Mouse (Mus musculus) urinary bladder, postnatal 10 days (tissue): ENCODE measurements around the gene Fyn.

Experiments used
- DNase-seq: peaks from one replicate; pipeline ENCODE4 v3.0.0; 2022; ENCODE audit warnings: low spot score

Fyn gene

DNA sequence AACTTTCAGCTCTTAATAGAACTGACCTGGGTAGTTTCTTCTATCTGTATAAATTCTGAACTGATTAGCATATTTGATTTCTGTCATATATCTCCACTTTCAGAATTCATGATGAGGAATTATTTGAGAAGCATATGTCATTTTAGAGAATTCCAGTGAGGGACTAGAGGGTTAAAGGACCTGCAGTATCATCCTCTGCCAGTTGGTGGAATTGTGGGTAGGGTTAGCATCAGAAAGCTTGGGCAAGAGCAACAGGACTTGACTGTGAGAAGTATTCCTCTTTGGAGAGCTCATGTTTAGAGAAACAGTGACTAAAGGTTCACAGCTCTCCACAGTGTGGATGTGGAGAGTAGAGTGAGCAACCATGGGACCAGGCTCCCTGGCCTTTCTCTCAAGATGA, 75.3 kb downstream of the Fyn start:
- DNase-seq: no peak

DNA sequence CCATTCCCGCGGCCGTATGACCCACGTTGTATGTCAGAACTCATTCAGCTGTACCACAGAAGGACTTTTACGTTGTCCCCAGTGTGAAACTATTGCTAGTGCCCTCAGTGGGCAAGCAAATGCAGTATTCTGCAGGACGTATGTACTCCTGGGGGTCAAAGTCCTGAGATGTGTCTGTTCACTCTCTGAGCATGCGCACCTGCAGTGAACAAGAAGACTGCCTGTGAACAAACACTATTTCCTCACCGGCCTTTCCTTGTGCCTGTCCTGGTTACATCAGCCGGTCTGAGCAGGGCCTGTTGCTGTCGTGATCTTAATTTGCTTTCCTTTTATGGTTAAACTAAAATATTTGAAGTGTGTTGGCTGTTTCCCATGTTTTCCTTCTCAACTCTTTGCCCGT, 77.2 kb downstream of the Fyn start:
- DNase-seq: no peak

DNA sequence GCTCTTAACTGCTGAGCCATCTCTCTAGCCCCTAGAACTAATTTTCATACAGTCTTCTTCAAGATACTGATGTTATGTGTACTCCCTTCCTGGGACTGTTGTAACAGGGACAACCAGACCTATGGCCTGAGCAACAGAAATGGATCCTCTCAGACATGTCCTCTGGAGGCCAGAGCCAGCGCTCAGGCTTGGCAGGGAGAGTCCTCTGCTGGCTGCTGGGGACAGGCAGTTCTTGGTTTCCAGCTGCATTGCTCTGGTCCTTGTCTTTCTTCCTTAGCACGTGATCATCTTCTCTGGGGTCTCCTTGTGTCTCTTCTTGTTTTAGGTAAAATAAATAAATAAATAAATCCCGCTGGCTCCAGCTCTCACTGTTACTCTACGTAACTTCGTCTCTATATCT, 78.1 kb downstream of the Fyn start:
- no peak for DNase-seq

DNA sequence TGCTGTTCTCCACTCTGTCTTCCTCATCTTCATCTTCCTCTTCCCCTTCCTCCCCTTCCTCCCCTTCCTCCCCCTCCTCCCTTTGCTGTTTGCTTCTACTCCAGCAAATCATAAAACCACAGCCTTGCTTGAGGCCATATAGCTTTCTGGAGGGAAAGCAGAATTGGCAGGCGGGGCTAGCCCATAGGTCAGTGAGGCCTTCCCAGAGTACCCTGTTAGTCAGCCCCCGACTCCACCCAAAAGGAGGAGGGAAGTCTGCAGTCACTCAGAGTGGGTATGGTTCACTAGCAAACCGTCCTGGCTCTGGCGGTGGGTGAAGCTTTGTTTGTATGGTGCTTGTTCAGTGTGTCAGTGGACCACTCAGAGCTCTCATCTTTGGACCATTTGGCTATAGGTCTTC, 80.5 kb downstream of the Fyn start:
- no peak for DNase-seq

DNA sequence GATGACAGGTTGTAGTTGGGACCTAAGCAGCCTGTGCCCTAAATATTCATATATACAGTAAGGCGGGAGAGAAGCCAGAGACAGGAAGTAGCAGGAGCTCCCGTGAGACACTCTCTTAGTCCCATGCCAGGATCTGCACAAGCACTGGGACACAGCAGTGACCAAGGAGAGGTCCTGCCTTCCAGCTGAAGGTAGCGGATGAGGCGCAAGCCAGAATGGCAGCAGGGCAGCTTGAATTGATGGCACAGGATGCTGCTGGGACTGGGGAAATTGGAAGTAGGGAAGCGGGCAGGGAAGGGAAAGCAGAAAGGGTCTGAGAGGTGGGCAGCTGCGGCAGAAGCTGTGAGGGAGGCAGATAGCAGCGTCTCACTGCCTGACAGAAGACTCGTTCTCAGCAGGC, 81.7 kb downstream of the Fyn start:
- no peak for DNase-seq

DNA sequence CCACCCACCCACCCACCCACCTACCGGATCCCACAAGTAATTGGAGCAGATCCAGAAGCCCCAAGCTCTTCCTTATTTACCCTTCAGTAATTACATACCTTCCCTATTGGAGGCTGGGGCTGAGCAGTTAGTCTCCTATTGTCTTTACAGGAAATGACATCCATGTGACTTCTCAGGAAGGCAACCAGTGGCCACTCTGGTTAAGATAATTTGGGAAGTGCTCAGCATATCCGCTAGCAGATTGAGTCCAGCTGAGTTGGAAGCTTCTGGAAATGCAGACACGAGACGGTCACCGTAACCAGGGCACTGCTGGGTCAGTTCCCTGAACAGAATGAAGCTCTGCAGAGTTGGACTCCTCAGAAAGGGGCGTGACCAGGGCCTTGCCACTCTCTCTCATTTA, 82.4 kb downstream of the Fyn start:
- DNase-seq: no peak

DNA sequence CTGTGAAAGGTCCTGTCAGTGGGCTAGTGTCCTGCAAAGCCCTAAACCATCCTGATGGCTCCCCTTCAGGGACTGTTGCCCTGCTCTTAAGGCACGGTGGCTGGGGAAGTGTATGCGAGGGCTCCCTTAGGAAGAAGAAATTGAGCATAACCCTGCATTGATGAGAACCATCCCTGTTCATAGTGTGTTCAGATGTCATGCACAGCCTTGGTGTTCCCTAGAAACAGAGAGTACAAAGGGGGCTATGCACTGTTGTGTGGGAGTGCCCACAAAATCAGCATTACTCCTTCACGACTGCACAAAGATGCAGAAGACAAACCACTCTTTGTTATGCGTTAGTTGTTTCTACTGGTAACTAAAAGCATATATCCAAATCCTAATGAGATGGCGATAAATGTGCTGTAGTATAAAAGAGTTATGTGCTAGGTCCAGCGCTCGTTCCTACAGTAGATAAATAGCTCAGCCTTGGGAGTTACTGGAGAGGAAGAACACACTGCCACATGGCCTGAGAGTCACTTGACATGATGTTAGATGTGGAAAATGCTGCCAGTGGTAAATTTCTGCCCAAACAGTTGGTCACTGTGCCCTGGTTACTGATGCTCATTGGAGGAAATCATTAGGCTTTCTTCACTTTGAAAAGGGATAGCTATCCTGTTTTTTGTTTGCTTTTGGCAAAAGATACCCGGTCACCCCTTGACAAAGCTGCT, 83.4 kb downstream of the Fyn start:
- DNase-seq: no peak

DNA sequence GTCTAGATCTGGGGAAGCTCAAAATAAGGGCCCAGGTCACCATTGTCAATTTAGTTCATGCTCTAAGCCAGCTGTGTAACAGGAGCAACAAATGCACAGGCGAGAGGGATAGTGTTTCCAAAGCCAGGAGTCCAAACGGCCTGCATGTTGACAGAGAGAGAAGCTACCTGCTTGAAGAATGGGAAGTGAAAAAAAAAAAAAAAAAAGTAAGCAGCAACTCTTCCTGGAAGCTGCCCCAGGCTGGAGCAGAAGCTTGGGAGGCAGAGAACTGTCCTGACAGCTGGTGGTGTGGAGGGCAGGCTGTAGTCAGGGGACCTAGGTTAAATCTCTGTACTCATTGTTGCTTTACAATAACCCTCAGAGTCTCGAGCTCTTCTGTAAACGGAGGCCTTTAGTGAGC, 86.7 kb downstream of the Fyn start:
- DNase-seq: no peak

DNA sequence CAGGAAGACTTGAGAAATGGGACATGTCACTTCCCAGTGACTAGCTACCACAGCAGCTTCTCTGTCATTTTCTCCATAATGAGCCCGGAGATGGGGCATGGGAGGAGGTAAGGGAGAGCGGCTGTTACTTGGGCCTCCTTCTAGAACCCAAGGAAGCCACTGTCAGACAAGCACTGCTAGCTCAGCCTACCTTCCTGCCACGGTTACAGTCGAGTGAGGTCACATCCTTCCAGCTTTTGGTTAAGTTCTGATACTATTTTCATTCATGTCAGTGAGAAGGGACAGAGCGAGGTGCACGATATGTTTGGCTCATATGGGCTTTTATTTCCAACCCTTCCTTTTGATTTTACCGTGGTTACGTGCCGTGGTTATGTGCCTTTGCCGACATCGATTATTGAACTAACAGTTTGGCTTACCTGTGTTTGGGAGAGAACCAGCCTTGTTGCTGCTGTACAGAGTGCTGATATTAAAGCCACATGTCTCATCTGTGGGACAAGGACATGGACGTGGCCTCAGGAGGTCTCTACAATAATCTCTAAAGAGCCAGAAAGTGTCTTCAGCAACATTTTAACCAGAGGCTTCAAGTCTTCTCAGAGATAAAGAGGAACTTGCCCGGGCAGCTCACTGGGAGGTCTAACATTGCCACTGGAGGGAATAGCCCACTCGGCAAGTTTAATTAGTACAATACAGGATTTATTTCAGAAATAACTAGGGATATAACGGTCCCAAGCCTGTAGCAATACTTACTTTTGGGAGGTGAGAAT, 87.4 kb downstream of the Fyn start:
- no peak for DNase-seq

DNA sequence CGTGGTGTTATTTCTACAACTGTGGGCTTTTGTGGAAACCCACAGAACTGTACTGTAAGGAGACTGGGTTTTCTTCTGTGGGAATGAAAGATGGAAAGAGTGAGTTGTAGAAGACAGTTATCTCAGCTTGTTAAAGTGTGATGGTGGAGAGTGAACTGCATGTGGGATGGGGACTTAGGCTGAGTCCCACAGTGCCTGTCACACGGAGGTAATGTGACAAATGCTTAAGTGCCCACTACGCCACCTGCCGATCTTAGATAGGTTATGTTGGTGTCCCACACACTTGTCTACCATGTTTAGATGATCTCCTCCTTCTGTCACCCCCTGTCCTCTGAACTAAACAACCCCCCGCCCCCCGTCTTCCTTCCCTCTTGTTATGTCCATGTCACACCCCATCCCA, 88.1 kb downstream of the Fyn start:
- DNase-seq: no peak

DNA sequence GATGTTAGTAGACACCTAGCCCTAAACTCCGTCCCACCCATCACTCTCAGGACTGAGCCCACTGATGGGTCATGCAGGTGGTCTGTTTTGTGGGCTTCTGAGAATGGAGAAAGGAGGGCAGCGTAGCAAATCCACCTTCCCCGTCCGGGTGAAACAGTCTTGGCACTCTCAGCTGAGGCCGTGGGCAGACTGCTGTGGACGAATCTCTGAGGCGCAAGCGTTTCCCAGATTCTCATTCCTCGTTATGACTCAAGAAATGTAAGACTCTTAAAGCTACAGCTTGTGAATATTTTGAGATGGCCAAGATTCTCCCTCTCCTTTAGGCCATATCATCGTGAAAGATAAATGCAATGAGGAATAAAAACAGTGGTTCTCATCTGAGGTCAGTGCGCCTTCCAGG, 88.6 kb downstream of the Fyn start:
- DNase-seq: no peak

DNA sequence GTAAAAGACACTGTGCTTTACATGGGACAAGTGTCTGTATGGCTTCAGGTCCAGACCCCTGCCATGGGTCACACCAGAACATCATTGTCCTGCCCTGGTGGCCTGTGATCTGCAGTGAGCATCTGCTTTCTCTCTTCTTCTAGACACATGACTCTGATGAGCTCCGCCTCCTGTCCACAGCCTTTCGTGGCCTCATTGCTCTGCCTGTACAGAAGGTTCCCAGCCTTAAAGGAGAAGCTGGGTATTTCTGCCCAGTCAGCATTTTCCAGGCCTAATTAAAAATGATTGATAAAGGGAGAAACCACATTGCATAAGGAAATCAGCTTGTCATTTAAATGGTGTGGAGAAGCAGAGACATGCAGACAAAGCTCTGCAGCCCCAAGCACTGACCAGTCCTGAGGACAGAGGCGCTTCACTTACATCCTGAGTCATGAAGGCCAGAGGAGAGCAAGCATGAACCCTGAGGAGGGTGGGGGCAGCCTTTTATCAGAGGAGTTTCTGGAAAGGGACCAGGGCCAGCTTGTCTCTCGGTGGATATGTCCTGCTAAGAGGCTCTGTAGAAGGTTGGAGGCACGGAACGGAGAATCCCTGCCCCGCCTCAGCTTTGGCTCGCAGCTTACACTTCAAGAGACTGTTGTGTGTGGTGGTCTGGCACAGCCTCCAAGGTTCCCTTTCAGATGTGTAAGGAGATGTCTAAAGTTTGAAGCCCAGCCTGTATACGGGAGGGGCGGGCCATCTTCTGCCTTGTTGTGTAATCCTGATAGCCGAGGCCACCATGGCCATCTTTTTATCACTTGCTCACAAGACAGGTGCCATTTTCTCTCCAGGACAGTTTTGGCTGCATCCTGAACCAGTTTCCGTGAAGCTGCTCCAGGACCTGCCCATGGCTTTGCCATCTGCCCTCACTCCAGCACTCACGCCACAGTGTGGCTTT, 90.4 kb downstream of the Fyn start:
- no peak for DNase-seq

DNA sequence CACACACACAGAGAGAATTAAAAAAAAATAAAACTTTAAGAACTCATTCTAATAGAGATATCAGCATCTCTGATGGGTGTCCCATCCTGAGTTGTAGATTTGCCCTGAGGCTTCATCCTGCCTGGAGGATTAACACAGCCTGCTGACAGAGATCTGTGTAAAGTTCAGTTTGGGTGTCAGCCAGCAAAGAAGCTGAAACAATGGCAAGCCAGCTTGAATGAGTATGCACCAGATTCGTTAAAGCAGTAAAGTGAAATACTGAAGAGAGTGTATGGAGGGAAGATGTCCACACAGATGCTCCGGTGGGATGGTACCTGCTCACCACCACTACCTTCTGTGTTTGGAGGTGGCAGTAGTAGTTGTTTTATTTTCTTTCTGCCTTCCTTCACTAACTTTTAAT, 92.0 kb downstream of the Fyn start:
- DNase-seq: no peak

DNA sequence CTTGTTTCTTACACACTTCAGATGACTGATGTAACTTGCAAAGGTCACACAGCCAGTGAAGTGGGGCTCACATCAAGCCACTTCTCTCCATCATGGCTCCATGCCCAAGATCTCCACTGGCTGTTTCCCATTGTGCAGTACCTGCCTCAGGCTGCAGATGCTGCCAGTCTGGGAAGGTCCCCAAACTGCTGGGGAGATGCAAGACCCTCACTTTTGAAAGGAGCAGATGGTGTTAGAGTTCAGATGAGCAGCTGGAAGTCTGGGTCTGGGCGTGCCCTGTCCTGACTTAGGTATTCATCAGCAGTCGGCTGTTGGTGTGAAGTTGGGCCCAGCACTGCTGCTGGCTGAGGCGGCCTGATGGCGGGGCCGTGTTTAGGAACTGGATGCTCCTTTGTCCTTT, 93.3 kb downstream of the Fyn start:
- no peak for DNase-seq

DNA sequence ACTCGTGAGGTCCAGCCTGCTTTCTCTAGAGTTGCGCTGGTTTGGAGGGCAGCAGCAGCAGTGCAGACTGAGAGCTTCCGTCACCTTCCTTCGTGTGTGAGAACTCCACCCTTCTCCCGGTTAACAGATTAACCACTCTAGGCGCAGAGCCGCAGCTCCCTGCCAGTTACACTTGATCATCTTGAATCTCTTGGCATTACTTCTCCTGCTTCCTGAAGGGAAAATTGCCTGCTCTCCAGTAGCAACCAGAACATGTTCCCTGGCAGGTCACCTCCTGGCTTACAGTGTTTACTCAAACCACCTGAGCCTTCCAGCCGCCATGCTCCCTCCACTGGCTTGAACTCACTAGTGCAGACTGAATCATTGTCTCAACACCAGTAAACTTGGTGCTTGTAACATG, 94.1 kb downstream of the Fyn start:
- DNase-seq: no peak

DNA sequence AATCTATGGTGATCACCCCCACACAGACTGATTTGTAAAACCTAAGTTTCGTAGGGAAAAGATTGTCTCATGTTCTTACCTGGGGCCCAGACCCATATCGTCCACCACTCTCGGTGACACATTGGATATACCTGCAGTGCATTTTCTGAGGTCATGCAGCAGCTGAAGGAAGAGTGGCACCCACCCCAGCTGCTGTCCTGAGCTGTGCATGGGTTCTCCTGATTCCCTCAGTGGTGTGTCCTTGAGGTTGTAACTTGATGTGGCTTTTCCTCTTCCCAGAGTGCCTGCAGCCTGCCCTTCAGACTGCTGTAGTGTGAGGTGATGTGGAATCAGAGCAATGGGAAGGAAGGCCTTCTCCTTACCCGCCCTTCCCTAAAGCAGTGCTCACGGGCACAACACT, 95.7 kb downstream of the Fyn start:
- no peak for DNase-seq

DNA sequence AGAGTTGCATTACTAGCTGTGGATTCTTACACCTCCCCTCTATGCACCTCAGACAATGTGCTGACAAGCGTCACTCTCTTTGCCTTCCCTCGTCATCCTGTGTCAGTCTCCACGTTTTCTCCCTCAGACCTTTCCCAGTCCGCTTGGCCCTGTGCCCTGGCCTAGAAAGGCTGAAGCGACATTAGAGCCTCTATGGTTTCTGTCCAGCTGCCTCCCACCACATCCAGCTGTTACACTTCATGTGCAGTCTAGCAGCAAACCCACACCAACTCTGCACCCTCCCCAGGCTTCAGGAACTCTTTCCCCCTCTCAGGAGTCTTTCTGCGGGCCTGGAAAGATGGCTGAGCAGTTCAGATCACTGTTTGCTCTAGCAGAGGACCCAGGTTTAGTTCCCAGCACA, 98.7 kb downstream of the Fyn start:
- DNase-seq: no peak

DNA sequence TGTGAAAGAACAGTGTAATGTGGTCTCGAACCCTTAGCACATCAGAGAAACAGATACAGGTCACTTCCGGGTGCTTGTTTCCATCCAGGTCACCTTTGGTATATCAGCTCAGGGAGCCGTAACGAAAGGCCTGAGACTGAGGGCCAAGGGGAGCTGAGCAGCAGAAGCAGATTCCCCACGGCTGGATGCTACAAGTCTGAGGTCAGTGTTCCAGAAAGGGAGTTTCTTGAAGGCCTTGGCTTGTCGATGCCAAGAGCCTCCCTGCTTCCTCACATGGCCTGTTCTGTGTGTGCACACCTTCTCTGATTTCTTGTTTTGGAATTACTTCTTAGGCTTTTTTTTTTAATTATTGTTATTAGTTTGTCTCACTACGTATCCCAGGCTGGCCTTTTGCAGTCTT, 99.2 kb downstream of the Fyn start:
- no peak for DNase-seq

DNA sequence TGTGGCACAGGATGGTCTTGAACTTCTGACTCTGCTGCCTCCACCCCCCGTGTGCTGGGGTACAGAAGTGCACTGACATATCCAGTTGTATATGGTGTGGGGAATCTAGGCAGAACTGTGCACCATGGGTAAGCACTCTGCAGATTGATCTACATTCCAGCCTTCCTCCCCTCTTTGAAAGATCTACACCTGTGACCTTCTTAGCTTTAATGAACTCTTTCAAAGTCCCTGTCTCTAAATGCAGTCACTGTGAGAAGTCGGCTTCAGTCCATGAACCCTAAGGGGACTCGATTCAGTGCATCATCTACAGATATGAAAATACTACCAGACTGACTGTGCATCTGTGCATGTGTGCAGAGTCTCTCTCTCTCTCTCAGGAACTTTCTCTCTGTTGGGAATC, 99.9 kb downstream of the Fyn start:
- no peak for DNase-seq

DNA sequence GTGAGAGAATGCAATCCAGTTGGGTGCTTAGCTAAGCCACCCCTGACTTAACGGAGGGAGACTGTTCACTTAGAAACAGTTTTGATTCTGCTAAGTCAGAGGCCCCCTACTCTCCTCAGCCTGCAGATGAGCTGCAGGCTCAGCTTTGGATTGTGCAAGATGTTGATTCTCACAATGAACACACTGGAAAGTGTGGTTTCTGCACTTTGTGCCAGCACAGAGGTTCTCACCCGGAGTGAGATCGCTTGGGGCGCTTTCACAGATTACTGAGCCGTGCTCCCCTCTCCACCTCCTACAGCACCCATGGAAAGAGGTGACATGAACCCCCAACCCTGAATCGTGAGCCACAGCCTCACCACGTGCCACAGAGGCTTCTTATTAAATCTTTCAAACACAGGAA, 100.7 kb downstream of the Fyn start:
- no peak for DNase-seq

DNA sequence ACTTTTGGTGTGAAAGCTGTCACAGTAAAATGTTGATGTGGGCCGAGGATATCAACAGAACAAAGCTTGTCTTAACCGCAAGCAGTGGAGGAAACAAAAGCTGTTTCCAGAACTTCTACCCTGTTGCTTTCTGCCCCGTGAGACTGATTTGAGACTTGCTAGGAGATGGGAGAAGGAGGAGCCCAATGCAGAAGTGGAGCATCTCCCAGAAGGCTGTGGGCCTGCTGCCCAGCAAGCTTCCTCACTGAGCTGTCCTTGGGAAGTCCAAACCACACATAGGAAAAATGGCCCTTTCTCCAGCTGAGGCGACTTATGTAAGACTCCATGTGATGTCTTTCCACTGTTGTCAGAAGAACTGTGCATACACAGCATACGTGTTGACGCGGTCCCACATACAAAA, 101.7 kb downstream of the Fyn start:
- no peak for DNase-seq

DNA sequence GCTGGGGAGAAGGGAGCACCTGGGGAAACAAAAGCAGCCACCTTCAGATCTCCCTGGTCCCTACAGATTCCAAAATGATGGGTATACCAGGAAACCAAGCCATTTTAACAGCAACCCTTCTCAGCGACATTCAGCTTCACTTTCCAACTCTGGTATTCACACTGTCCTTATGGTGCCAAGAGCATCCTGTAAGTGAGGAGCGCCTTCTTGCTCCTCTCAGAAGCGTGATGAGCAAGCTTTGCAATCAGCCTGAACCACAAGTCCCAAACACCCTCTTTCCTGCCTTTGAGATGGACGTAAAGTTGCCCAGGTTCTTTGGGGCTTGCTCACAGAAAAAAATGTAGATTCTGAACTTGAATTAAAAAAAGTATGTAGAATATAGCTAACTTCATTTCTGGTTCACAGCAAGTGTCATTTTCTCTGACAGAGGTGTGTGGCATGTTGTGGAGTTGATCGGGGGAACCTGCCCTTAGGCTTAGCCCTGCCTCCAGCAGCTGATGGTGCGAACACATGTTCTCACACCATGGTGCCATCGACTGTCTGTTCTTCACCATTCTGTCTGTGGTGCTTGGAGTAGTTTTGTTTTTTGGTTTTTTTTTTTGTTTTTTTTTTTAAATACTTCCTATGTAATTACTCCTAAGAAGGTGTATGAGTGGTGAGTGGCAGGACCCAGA, 102.5 kb downstream of the Fyn start:
- DNase-seq: no peak
